Mouse (Mus musculus) adrenal gland, adult 8-10 months (tissue): Measurements from ENCODE around the gene Ift88. TPM values are rescaled to one million over a fixed set of nuclear protein-coding genes. Genes with fewer than 3 reads are reported as not detected.
A peak's percentile ranks its signal among the peaks of the same experiment; 100 is the strongest.

ENCODE experiments used
- DNase-seq: peaks from one replicate; pipeline ENCODE4 v3.0.0; 2022
- total RNA-seq, 4 experiments: library from RNA; stranded (reverse); gene quantifications; 2 replicates each; pipeline ENCODE4 v1.2.4; 2022

The Ift88 gene
- total RNA-seq = 10 to 100 TPM in 3 of 4 experiments, 1 to 10 TPM in 1; 9.2 to 16.4 (median 14.8) TPM

DNA sequence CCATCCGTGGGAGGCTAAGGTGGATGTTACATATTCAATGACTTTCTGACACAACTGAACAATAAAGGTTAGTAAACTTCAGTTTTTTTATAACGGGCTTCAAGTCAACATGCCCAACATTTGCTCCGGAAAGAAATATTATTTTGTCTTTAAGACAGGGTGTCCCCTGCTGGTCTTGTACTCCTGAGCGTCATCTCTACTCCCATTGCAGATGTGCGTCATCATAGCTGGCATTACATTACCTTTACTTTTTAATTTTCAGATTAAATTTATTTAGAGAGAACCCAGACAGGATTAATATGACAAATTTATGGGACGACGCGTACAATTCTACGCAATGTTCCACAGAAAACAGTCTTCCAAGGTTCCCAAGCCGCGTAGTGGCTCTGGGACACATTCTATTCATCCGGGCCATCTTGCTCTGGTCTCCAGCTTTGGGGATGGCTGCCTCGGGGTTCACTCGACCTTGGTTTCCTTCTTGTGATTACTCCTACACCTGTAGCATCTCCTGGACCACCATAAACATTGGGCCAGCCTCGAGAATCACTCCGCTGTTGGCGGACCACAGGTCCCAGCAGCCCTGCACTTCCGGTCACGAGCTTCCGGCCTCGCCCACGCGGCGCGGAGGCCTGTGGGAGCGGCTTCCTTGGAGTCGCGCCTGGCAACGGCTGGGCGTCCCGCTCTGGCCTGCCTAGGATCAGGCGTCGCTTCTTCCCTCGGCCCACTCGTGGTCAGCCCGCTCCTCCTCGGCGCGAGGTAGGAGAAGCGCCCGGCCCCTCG, at the start of gene Ift88:
Ift88 (plus strand) TSS at position 631 of the 780 bp plus-strand sequence.
- DNase-seq = peak; percentile 91

DNA sequence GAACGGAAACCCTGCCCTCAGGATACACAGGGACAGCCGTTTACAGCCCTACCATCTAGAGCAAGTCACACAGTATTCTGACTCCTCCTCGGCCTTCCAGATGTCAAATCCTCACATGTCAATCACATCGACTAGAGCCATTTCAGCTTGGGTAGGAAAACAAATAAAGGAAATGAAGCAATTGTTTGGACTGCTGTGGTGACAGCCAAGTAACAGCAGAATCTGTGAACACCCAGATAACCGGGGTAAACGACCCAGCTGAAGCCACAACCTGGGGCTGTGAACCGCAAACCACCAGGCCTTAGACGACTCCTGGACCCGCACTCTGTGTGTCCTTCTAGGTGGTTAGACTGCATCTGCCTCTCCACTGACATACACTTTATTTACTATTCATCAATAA, 48.7 kb upstream of the Ift88 start:
- DNase-seq = no peak

DNA sequence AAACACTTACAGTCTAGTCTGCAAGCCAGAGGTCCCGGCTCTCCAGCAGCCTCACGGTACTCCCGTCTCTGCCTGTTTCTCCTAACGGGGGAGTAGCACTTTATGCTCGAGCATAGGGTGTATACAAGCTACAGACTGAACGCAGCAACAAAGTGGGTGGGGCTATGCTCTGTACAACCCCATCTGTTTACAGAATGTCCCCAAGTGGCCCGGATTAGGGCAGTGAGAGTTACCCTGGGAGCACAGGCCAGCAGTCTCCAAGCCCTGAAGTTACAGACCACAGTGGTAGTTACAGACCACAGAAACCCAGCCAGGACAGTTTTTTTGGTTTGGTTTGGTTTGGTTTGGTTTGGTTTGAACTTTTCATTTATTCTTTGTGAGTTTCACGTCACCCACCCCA, 47.8 kb upstream of the Ift88 start:
- no peak for DNase-seq

DNA sequence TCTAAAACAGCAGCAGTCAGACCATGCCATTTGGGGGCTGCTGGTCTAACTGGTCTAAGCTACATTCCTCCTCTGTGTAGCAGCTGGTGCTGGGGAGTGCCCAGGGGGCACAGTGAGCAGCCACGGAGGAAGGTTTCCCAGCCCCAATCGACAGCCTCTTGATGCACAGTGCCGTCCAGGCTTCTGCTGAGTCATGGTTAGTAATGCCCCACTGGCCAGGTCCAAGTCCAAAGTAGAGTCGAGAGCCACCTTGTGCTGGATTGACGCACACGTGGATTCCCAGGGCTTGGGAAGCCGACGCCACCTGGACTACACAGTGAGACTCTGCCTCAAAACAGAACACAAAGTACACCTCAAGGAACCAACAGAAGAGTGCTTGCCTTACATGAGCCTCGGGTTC, 46.9 kb upstream of the Ift88 start:
- no peak for DNase-seq

DNA sequence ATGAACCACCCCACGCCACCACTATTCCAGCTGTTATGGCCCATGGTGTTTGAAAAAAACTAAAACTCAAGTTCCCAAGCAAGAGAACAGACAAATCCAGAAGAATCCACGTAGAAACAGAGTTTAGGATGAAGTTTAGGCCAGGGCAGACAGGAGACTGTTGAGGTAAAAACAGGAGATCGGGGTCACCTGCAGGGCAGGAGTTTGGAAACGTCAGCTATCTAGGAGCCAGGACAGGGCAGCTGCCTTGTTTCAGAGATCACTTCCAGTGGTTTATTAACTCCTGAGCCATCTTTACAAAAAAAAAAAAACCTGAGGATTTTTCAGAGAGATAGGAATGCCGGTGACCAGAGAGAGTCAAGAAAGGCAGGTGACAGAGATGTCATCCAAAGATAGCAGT, 46.3 kb upstream of the Ift88 start:
- no peak for DNase-seq

DNA sequence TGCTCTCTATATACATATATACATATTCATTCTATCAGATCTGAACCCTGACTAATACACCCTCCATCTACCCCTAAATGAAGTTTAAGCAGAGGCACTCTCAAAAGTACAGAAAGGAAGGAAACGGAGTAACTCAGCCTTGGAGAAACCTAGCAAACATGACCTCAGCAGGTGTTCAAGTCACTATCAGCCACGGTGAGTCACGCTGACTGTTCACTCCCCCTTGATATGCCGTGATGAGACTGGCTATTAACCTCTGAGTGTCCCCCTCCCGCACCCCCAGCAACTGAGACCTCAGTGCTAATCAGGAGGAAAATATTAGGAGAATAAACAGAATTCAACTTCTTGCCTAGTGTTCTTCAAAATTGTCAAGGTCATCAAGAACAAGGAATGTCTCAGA, 38.2 kb upstream of the Ift88 start:
- no peak for DNase-seq

DNA sequence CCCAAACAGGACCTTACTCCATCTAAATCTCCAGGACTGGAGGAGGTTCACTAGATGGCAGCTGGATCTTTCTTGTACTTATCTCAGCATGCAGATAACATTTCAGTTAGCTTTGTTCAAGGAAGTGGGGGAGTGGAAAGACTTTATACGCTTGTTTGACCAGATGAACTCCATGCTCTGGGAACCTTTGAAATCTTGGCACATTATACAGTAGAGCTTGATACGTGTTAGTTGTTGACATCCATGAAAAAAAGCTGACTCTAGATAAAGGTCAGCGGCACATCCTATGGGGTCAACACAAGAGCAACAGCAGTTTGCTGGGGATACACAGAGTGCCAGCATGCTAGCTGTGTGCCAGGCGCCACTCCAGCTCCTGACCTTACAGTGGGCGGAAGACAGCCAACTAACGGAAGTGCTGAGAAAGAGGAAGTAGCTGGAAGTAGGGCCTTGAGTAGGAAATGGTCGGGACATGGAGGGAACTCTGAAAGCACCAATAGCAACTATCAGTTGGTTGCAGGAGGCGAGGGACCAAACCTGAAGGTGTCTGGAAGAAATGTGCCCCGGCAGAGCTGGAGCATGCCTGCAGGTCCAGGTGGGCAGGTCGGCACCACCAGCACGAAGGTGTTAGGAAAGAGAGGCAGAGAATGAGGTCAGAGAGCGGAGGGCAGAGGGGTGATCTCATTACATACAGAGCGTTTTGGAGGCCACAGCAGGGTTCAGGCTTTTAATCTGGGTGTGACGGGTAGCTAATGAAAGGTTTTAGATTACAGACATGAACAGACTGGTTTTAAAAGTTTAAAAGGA, 36.9 kb upstream of the Ift88 start:
- no peak for DNase-seq

DNA sequence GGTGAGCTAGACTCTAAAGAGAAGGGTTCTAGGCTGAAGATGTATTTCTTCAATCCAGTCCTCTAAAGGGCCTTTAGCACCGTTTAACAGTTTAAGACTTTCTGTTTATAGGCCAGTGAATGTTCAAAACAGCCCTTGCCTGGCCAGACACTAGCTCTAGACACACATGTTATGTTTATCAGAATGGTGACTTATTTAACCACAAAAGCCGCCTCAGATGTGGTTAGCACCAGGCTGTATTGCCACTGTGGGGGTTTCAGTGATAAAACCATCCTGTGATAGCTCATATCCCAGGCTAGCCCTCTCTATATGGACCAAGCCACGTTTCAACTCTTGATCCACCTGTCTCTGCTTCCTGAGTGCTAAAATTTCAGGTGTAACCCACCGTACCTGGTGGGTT, 32.2 kb upstream of the Ift88 start:
- DNase-seq = no peak

DNA sequence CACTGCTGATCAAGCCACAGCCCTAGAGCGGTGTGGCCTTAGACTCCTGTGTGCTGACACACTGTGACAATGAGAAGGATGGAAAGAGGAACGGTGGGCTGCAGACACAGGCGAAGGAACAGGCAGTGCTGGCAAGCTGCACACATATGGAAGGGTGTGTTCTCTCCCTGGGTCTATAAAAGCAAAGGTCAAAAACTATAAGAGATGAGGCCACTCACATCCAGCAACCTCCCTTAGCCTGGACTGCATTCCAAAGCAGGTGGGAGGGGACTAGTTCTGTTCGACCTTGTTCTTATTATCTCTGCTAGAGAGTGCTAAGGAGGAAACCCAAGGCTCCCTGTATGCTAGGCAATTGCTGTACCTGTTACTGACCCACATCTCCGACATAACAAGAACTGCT, 31.6 kb upstream of the Ift88 start:
- no peak for DNase-seq

DNA sequence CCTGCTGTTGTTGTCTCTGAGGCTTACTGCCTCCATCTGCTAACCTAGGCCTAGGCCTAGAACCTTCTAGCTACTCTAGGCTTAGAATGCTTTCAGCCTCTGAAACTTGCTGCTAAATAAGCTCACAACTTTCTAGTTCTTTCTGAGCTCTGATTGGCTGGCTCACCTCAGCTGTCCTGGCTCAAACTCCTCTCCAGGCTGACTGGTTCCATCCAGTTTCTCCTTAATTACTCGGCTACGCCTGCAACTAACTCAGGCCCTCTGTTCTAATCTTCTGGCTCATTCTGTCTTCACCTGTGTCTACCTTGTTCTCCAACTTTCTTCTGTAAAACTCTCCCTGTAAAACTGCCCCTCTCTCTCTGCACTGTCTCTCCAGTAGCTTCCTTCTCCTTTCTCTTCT, 28.4 kb upstream of the Ift88 start:
- DNase-seq = no peak

DNA sequence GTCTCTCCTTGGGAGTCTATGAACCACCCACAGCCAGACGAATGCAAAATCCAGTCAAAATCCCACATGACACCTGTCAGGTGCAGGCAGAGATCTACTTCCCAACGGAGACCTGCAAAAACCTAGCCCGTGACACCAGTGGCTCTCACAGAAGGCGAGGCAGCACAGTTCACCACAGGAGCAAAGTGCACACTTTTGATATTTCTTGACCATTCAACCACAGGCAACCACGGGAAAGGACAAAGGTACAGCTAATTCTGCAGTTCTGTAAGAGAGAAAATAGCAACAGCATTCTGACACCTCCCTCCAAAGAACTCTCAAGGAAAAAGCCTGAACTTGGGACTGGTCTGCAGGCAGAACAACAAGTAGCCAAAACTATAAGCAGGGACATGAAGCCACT, 26.6 kb upstream of the Ift88 start:
- no peak for DNase-seq

DNA sequence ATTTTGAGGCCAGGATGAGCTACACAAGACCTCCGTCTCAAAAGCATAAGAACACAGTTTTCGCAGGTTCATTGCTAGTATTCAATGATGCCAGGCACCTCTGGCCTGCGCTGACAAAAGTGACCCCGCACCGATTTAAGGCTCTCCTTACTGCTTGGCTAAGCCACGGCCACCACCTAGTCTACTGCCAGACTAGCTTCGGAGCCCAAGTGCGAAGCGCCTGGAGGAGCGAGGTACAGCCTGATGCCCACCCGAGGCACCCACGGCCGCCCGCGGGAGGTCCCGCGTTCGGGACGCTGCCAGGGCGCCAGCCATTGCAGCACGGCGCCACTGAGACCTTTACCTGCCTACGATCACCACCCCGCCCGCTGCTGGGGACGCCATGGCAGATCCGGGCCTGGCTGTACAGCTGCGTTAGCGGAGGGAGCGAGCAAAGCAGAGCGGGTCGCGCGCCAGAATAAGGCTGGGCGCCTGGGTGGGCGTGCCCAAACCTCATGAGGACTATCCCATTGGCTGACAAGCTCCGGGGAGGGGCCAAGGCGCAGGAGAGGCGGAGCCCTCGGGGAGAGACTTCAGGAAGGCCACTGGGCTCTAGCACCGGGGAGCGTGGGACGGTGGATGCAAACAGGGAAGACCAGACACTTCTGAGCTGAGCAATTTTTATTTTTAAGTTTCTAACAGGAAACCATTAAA, 25.7 kb upstream of the Ift88 start, which contains the start of gene Cryl1:
Cryl1 (minus strand) TSS at position 465 of the 693 bp plus-strand sequence.
- peak; percentile 96 for DNase-seq

DNA sequence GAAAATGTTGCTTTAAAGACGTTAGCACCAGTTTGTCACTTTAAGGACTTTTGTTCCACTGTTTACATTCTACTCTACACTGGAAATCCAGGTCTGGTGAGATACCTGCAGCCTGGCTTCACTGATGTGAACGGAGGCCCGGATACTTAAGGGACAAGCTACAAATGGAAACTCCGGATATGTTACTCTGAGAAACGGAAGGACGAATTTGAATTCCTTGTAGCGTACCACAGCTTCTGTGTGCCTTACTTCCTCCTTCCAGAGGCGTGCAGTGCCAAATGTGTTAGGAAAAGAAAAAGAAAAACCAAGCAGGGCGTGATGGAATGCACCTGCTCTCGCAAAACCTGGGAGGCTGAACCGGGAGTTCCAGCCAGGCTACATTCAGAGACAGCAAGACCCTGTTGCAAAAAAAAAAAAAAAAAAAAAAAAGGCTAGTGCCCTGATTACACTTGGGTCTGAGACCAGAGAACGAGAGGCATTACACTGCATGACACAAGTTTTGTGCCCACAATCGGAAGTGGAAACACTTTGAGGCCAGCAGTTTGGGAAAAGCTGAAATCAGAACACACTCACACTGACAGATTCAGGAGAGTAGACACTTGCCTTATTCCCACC, 24.9 kb upstream of the Ift88 start:
- DNase-seq = no peak

DNA sequence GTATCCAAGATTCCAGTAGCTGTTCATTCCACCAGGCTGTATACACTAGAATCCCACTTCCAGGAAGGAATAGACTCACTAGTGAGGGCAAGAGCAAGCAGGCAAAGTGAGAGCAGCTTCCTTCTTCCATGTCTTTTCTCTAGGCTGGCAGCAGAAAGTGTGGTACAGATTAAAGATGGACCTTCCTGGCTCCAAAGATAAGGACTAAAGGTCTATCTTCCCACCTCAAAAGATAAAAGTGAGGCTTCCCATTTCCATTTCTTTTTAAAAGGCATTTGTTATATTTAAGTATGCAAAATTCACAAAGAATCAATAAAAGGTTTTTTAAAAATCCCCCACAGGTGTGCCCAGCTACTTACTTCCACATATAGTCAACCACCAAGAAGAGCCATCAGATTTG, 21.0 kb upstream of the Ift88 start:
- DNase-seq = no peak

DNA sequence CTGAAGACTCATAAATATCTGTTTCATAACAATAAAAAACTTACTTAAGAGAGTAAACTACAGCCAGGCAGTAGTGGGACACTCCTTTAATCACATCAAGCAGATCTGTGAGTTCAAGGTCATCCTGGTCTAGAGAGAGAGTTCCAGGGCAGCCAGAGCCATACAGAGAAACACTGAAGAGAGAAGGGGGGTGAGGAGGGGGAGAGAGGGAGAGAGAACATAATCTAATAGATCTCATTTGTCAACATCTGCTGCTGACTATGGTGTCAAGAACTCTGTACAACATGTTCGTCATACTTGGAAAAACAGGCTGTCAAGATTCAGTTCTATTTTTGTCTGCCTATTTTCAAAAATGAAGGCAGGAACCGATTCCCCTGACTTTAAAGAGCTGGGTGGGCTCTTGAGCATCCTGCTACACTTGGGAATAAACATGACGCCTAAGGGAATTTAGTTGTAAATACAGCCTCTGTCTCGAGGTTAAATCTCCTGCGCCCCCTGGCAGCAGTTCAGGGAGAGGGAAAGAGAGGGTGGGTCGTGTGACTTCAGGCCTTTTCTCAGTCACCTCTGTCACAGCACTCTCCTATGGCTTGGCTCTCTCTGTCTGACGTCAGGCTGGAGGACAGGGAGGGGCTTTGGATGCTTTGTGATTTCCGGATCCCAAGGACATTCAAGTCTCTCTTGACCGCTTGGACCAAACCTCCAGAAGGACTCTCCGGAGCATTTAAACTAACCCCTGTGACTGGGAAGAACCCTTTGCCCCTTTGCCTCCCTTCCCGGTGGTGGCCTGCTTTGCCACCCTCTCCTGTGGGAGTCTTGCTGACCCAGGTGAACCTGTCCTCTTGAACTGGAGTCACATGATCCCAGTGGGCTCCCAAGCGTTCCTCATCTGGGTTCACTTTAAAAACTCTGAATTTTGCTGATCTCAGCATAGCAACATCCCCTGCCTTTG, 16.5 kb upstream of the Ift88 start:
- DNase-seq = peak; percentile 15

DNA sequence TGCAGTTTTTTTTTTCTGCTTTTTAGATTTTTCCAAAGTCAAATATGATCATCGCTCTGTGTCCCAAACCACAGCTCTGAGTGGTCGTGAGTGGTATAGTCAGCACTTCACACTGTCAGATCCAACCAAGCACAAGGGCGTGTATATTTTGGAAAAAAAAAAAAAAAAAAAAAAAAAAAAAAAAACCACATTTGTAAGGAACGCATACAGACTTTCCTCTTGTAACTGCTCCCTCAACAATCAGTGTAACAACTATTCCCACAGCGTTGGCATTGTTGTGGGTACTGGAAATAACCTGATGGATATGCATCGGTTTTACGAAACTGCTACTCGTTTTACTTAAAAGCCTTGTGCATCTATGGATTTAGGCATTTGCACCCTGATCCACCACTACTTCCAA, 15.8 kb upstream of the Ift88 start:
- DNase-seq = no peak

DNA sequence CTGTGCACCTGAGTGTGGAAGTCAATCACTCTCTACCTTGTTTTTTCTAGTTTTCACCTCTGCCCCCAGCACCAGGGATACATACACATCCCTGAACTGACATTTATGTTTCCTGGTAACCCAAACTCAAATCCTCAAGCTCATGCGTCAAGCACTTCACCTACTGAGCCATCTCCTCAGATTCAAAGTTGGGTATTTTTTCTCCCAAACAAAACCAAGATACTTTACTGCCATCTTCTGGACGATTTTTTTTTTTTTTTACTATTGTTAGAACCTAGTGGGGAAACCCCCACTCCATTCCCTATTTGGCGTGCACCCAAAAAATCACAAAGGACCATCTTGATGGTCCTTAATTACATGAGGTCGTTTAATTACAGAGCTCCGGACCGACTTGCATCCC, 14.8 kb upstream of the Ift88 start:
- no peak for DNase-seq

DNA sequence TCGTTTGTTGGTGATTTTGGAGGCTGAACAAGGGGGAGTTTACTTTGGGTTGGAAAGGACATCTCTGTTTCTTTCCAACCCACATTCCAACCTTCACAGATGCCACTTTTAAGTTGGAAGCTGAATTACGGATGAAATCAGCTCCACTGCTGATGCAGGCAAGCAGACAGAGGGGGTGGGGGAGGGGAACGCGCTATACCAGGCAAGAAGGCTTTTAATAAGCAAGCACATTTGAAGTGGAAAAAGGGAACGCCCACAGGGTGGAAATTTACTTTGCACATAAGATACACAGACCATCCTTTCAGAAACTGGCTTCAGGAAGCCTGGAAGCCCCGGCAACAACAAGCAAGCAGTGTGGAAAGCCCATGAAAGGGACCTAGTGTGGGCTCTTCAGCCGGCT, 11.7 kb upstream of the Ift88 start:
- DNase-seq = no peak

DNA sequence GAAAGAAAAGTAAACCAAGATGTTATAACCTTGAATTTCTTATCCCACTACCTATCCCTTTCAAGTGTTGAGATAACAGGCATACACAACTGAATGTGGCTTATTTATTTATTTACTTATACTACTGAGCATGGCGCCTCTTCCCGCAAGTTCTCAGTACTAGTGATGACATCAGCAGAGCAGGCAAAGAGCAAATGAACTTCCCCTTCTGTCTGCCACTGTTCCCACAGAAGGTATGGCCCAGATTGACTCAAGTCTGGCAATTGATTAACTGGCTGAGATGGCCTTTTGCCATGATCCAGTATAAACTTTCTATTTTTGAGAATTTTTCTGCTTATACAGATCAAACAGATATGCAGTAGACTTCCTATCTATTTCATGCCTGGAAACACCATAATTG, 6.7 kb upstream of the Ift88 start:
- no peak for DNase-seq

DNA sequence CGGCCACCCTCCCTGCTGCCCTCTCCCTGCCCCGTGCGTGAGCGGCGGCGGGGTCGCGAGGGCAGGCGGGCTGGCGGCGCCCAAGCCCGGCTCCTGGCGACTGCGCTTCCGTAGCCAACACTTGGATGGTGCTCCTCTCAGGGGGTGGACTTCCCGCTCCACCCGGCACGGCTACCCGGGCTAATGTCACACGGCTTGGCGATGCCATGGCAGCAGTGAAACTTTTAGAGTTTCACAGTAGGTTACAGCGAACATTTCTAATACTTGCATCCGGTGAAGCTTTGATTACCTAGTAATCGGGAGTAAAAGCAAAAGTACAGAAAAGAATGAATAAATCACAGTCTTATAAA, 325 bp downstream of the Ift88 start:
- no peak for DNase-seq

DNA sequence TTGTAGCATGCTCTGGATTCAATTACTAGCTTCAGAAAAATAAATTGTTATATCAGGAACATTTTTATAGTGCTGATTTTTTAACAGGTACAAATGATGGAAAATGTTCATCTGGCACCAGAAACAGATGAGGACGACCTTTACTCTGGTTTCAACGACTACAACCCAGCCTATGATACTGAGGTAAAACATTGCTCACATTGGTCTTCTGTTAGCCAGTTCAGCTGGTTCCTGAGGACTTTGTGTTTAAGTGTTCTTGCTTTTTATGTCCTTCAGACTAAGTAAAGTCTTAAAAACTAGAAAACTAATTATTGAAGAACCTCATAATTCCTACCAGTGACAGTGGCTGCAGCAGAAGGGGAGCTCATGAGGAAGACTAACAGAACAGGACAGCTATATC, 6.6 kb downstream of the Ift88 start:
- DNase-seq = no peak

DNA sequence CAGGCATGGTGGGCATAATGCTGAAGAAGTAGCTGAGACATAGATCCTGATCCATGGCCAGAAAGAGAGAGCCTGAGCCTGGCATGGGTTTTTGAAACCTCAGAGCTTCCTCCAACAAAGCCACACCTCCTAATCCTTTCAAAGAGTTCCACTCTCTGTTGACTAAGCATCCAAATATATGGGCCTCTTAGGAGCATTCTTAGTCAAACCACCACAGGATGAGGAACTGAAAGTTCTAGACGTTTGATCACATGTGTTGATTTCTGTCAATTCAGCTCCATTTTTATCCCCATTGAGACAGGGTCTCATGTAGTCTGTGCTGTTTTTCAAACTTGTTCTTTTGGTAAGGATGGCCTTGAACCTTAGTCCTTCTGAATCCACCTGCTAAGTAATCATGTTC, 28.7 kb downstream of the Ift88 start:
- no peak for DNase-seq
